Mouse (Mus musculus) hindbrain, postnatal 0 days (tissue): Measurements from ENCODE around the gene Arl2. TPM values are rescaled to one million over a fixed set of nuclear protein-coding genes. Genes with fewer than 3 reads are reported as not detected.
"Not testable (repeated sequence)": the region's sequence is repeated elsewhere in the genome, so short reads cannot be mapped to it uniquely, and the experiment has no call there.

Source experiments
- ATAC-seq: fragments of 200-750 bp; cut with Nextera tagmentation; 2 replicates; pipeline ENCODE4 v1.8.0; 2017; ENCODE audit warnings: mild to moderate bottlenecking, moderate TSS enrichment, moderate library complexity
- DNase-seq: peaks from one replicate; pipeline ENCODE4 v3.0.0-alpha.2; 2015; ENCODE audit warnings: low spot score
- H3K27ac ChIP-seq: fragments of 300-500 bp; sonication (generic); 2 replicates; pipeline ENCODE4 v1.5.1; 2014; ENCODE audit warnings: mild to moderate bottlenecking
- H3K27me3 ChIP-seq: fragments of 300-500 bp; sonication (generic); 2 replicates; pipeline ENCODE4 v1.6.1; 2014; ENCODE audit warnings: low read length, mixed read lengths; ENCODE audit not compliant: insufficient read depth
- H3K36me3 ChIP-seq: fragments of 300-500 bp; sonication (generic); 2 replicates; pipeline ENCODE4 v1.6.1; 2014; ENCODE audit warnings: low read length, mixed read lengths; ENCODE audit not compliant: insufficient read depth
- H3K4me1 ChIP-seq: fragments of 300-500 bp; sonication (generic); 2 replicates; pipeline ENCODE4 v1.6.1; 2014; ENCODE audit warnings: antibody characterized with exemption, low read length, mixed read lengths; ENCODE audit not compliant: insufficient read depth
- H3K4me2 ChIP-seq: fragments of 300-500 bp; sonication (generic); 2 replicates; pipeline ENCODE4 v1.6.1; 2014; ENCODE audit warnings: low read depth, mild to moderate bottlenecking, low read length, moderate library complexity, mixed read lengths
- H3K4me3 ChIP-seq: fragments of 300-500 bp; sonication (generic); 2 replicates; pipeline ENCODE4 v1.5.1; 2014; ENCODE audit warnings: low read length
- H3K9ac ChIP-seq: fragments of 300-500 bp; sonication (generic); replicated peaks from 2 replicates; pipeline ENCODE4 v1.6.1; 2014; ENCODE audit warnings: mild to moderate bottlenecking, low read length, moderate library complexity, mixed read lengths
- H3K9me3 ChIP-seq: fragments of 300-500 bp; sonication (generic); 2 replicates; pipeline ENCODE4 v1.6.1; 2016; ENCODE audit warnings: low read length, mixed read lengths
- CTCF ChIP-seq: IDR thresholded peaks from 2 replicates; pipeline ENCODE4 v1.5.1; 2016; ENCODE audit warnings: antibody characterized with exemption, control low read depth, low read depth
- WGBS: fragments of 180-500 bp; shearing (Covaris S2); extraction: QIAGEN DNeasy Blood & Tissue Kit; methylation state at CpG from one replicate; pipeline ENCODE4 v1.1.7; 2014; 5-methylcytosine and 5-hydroxymethylcytosine counted together
- polyA plus RNA-seq: library from polyadenylated mRNA; unstranded; fragments of >200 nt; fragmentation: Nextera tagmentation; extraction: Ambion mirVana; gene quantifications from 2 replicates; pipeline ENCODE4 v1.2.1, GENCODE M21; 2015
- total RNA-seq: library from RNA; depleted of rRNA; stranded (reverse); fragments of >200 nt; gene quantifications from 2 replicates; pipeline ENCODE4 v1.2.3, GENCODE M21; 2014

The Arl2 gene
- total and polyA plus RNA-seq, 2 experiments from 2014 or later = 112 to 155 TPM

GRCm38 (mm10) chr19:6140374-6140677 lies 1.0 kb downstream of the Arl2 start:
- peaks cover 10% of the 10 kb centered on the region for H3K4me1 ChIP-seq
- 5% methylated on average over 16 of the region's 16 CpGs for WGBS
- no peak for DNase-seq
- peak overlapping the region; percentile 65 for H3K4me3 ChIP-seq
- peak overlapping the region; percentile 92 for H3K4me2 ChIP-seq
- no peaks in the 10 kb centered on the region for H3K9me3 ChIP-seq
- peak overlapping the region; percentile 99 for H3K27ac ChIP-seq
- TF ChIP-seq CTCF = no peak
- H3K36me3 ChIP-seq = peaks cover 20% of the 10 kb centered on the region
- no peak for ATAC-seq
- no peaks in the 10 kb centered on the region for H3K27me3 ChIP-seq
- peak overlapping the region; percentile 80 for H3K9ac ChIP-seq

- peak overlapping the region; percentile 65 for H3K4me3 ChIP-seq
- DNase-seq (no peak), ATAC-seq (no peak)
- H3K27ac ChIP-seq = peak overlapping the region; percentile 99; the same call in 1 of the 2 replicates
- H3K4me1 ChIP-seq = peaks cover 10% of the 10 kb centered on the region
- no peak for TF ChIP-seq CTCF
- peak overlapping the region; percentile 80 for H3K9ac ChIP-seq
- peaks cover 21% of the 10 kb centered on the region for H3K36me3 ChIP-seq
- peak overlapping the region; percentile 92 for H3K4me2 ChIP-seq
- no peaks in the 10 kb centered on the region for H3K27me3 ChIP-seq
- H3K9me3 ChIP-seq = no peaks in the 10 kb centered on the region
- 78% methylated on average over 6 of the region's 6 CpGs for WGBS
Measured at GRCm38 (mm10) chr19:6139701-6140100, 1.6 kb downstream of the Arl2 start.

GRCm38 (mm10) chr19:6136397-6136796 lies 5.0 kb downstream of the Arl2 start:
- H3K9me3 ChIP-seq = no peaks in the 10 kb centered on the region
- no peak overlapping the region for H3K4me2 ChIP-seq
- 90% methylated on average over 3 of the region's 3 CpGs for WGBS
- no peak overlapping the region for H3K27ac ChIP-seq
- peaks cover 27% of the 10 kb centered on the region for H3K36me3 ChIP-seq
- H3K9ac ChIP-seq = no peak overlapping the region
- DNase-seq = no peak
- peaks cover 10% of the 10 kb centered on the region for H3K4me1 ChIP-seq
- ATAC-seq = no peak
- H3K4me3 ChIP-seq = no peak overlapping the region
- TF ChIP-seq CTCF = no peak
- no peaks in the 10 kb centered on the region for H3K27me3 ChIP-seq

- DNase-seq, H3K27ac ChIP-seq, H3K9ac ChIP-seq, H3K4me1 ChIP-seq, H3K4me2 ChIP-seq, ATAC-seq, H3K9me3 ChIP-seq, H3K27me3 ChIP-seq, H3K4me3 ChIP-seq: not testable (repeated sequence)
- peaks cover 27% of the 10 kb centered on the region for H3K36me3 ChIP-seq
- WGBS = 63% methylated on average over 1 of the region's 1 CpGs
Measured at GRCm38 (mm10) chr19:6133197-6133596, 8.2 kb downstream of the Arl2 start.

GRCm38 (mm10) chr19:6132171-6132827 lies 9.0 kb downstream of the Arl2 start:
- Histone ChIP-seq H3K9me3 (no peaks in the 10 kb centered on the region), H3K27me3 (no peaks in the 10 kb centered on the region), H3K4me3 (no peak overlapping the region), H3K4me2 (no peak overlapping the region), H3K36me3 (peaks cover 24% of the 10 kb centered on the region), H3K4me1 (no peaks in the 10 kb centered on the region), H3K9ac (no peak overlapping the region), H3K27ac (no peak overlapping the region)
- no peak for TF ChIP-seq CTCF
- no peak for ATAC-seq
- DNase-seq = no peak
- WGBS = 69% methylated on average over 7 of the region's 7 CpGs

- not testable (repeated sequence) for ATAC-seq, H3K27ac ChIP-seq, H3K9ac ChIP-seq, DNase-seq, H3K27me3 ChIP-seq, H3K4me1 ChIP-seq, H3K36me3 ChIP-seq, H3K9me3 ChIP-seq, H3K4me2 ChIP-seq, H3K4me3 ChIP-seq
- 75% methylated on average over 7 of the region's 7 CpGs for WGBS
Measured at GRCm38 (mm10) chr19:6130414-6131128, 10.8 kb downstream of the Arl2 start.

- under 1% methylated on average over 32 of the region's 32 CpGs for WGBS
Measured at GRCm38 (mm10) chr19:6127760-6128341, 13.5 kb downstream of the Arl2 start, which contains the start of gene Snx15. Gene Snx15, minus strand, starts transcription at chr19:6128304.

More at GRCm38 (mm10) chr19:6127760-6128341, 13.5 kb downstream of the Arl2 start, which contains the start of gene Snx15:
- ATAC-seq = peak; percentile 97
- H3K4me2 ChIP-seq = peak within 1 kb of the TSS; percentile 60
- H3K4me3 ChIP-seq = peak within 1 kb of the TSS; percentile 51
- H3K36me3 ChIP-seq = no peaks in the 10 kb centered on the region
- peak; percentile 97 for DNase-seq
- peak within 1 kb of the TSS; percentile 93 for H3K27ac ChIP-seq
- H3K9ac ChIP-seq = peak within 1 kb of the TSS; percentile 65
- H3K27me3 ChIP-seq = no peaks in the 10 kb centered on the region
- no peaks in the 10 kb centered on the region for H3K4me1 ChIP-seq
- 0 out of 2 replicates have a peak, but pooled peaks have one; percentile 14 for TF ChIP-seq CTCF
- no peaks in the 10 kb centered on the region for H3K9me3 ChIP-seq
